Mouse (Mus musculus): Measurements from ENCODE around the gene Susd1.
"Not testable (repeated sequence)": the region's sequence is repeated elsewhere in the genome, so short reads cannot be mapped to it uniquely, and the experiment has no call there.

Gene Susd1

GRCm38 (mm10) chr4:59286351-59286750, 152.1 kb downstream of the Susd1 start:
- DNase-seq (ENCODE audit: low read depth), result not testable (repeated sequence)

GRCm38 (mm10) chr4:59282699-59283487, 155.5 kb downstream of the Susd1 start:
- no peak for DNase-seq (ENCODE audit: low read depth)

GRCm38 (mm10) chr4:59282137-59282536, 156.3 kb downstream of the Susd1 start:
- DNase-seq (ENCODE audit: low read depth), result no peak

GRCm38 (mm10) chr4:59280876-59281275, 157.6 kb downstream of the Susd1 start:
- peak; percentile 80 for DNase-seq (ENCODE audit: low read depth)

GRCm38 (mm10) chr4:59279111-59279510, 159.3 kb downstream of the Susd1 start:
- no peak for DNase-seq (ENCODE audit: low read depth)

GRCm38 (mm10) chr4:59278410-59278809, 160.0 kb downstream of the Susd1 start:
- DNase-seq (ENCODE audit: low read depth), result no peak

GRCm38 (mm10) chr4:59277958-59278357, 160.5 kb downstream of the Susd1 start:
- no peak for DNase-seq (ENCODE audit: low read depth)

GRCm38 (mm10) chr4:59275956-59276355, 162.5 kb downstream of the Susd1 start:
- DNase-seq (ENCODE audit: low read depth), result no peak

GRCm38 (mm10) chr4:59275494-59275893, 162.9 kb downstream of the Susd1 start:
- peak; percentile 97 for DNase-seq (ENCODE audit: low read depth)

- DNase-seq (ENCODE audit: low read depth), result no peak
These were observed 164.3 kb downstream of the Susd1 start for GRCm38 (mm10) chr4:59274136-59274535.

GRCm38 (mm10) chr4:59273342-59273741, 165.1 kb downstream of the Susd1 start:
- peak; percentile 87 for DNase-seq (ENCODE audit: low read depth)

GRCm38 (mm10) chr4:59265631-59266030, 172.8 kb downstream of the Susd1 start:
- peak; percentile 94 for DNase-seq (ENCODE audit: low read depth)

GRCm38 (mm10) chr4:59265182-59265581, 173.3 kb downstream of the Susd1 start:
- peak; percentile 81 for DNase-seq (ENCODE audit: low read depth)
